In genomic region chr1:33195114-33195513, GRCm38 (mm10) we compare ENCODE assay signal across 26 mouse cellular contexts.
DNase-seq lines count a peak whose midpoint lies in the region; ATAC-seq lines count a peak whose summit lies in the region.
"Had no signal": no experiment of that assay in that cellular context is flagged by ENCODE, and none has a peak within 500 bp of the region (broad histone marks: within the 10 kb centered on the region; RNA-seq: fewer than 3 reads in every experiment).

No protein-coding gene starts in this region.

- H3K9ac ChIP-seq in forebrain, embryonic 13.5 days, result no peak overlapping the region
- H3K9ac ChIP-seq in forebrain, embryonic 11.5 days (ENCODE audit: low read length), result no peak overlapping the region
- H3K9ac ChIP-seq in hindbrain, embryonic 15.5 days, result no peak overlapping the region
- H3K9ac ChIP-seq in hindbrain, embryonic 11.5 days (ENCODE audit: low read depth, low read length), result no peak overlapping the region
- no peak overlapping the region for H3K9ac ChIP-seq in midbrain, embryonic 15.5 days
- no peak overlapping the region for H3K9ac ChIP-seq in midbrain, embryonic 13.5 days (replicated peaks)
- H3K9ac ChIP-seq: intestine, embryonic 15.5 days; limb, embryonic 12.5 days; liver, postnatal 0 days had no signal

- ATAC-seq in forebrain, embryonic 13.5 days, result peak; percentile 63; the same call in 1 of the 2 replicates
- no peak for ATAC-seq in forebrain, embryonic 11.5 days (replicated peaks; ENCODE audit: low FRiP score)
- peak; percentile 72; the same call in 1 of the 2 replicates for ATAC-seq in hindbrain, embryonic 15.5 days (ENCODE audit: low FRiP score, low read depth)
- ATAC-seq in hindbrain, embryonic 11.5 days (ENCODE audit: low FRiP score), result no peak
- ATAC-seq in midbrain, embryonic 15.5 days (replicated peaks), result peak; percentile 62; the same call in 1 of the 2 replicates
- no peak for ATAC-seq in midbrain, embryonic 13.5 days
- ATAC-seq: intestine, embryonic 15.5 days; liver, postnatal 0 days; lung, postnatal 0 days had no signal

- no peak overlapping the region for H3K27ac ChIP-seq in forebrain, embryonic 13.5 days
- H3K27ac ChIP-seq in forebrain, embryonic 11.5 days (ENCODE audit: low read depth, low read length), result no peak overlapping the region
- H3K27ac ChIP-seq in hindbrain, embryonic 15.5 days (replicated peaks), result no peak overlapping the region
- H3K27ac ChIP-seq in hindbrain, embryonic 11.5 days (ENCODE audit: low read depth, low read length), result no peak overlapping the region
- H3K27ac ChIP-seq in midbrain, embryonic 15.5 days, result no peak overlapping the region
- no peak overlapping the region for H3K27ac ChIP-seq in midbrain, embryonic 13.5 days
- H3K27ac ChIP-seq: embryonic facial prominence, embryonic 10.5 days; heart, embryonic 10.5 days; intestine, embryonic 15.5 days; limb, embryonic 12.5 days; macrophage had no signal

- no peak for DNase-seq in forebrain, embryonic 11.5 days (ENCODE audit: low spot score)
- DNase-seq in hindbrain, embryonic 11.5 days (ENCODE audit: low spot score), result no peak
- peak; percentile 62 for DNase-seq in brain, embryonic 18.5 days (ENCODE audit: low read depth, low spot score)
- no peak for DNase-seq in natural killer cell, adult 2 months (ENCODE audit: low spot score in 2 of 2)
- DNase-seq: adrenal gland, postnatal 10 days; cerebellum, adult 11 months; cerebellum, postnatal 10 days; gastrocnemius, postnatal 10 days; heart, postnatal 4 days; kidney, adult 8-10 months; kidney, postnatal 10 days; liver, postnatal 0 days; right cerebral cortex, postnatal 4 days; thymus, postnatal 25 days had no signal

- no peak overlapping the region for H3K4me2 ChIP-seq in forebrain, embryonic 13.5 days
- no peak overlapping the region for H3K4me2 ChIP-seq in forebrain, embryonic 11.5 days (ENCODE audit: low read depth, low read length, severe bottlenecking)
- H3K4me2 ChIP-seq in hindbrain, embryonic 15.5 days, result no peak overlapping the region
- no peak overlapping the region for H3K4me2 ChIP-seq in hindbrain, embryonic 11.5 days (replicated peaks; ENCODE audit: low read depth, low read length)
- H3K4me2 ChIP-seq in midbrain, embryonic 15.5 days, result no peak overlapping the region
- H3K4me2 ChIP-seq in midbrain, embryonic 13.5 days (replicated peaks), result no peak overlapping the region
- H3K4me2 ChIP-seq: intestine, embryonic 15.5 days; limb, embryonic 12.5 days; liver, embryonic 11.5 days had no signal

- no peak overlapping the region for H3K4me3 ChIP-seq in forebrain, embryonic 13.5 days
- H3K4me3 ChIP-seq in forebrain, embryonic 11.5 days (ENCODE audit: low read depth, low read length), result no peak overlapping the region
- H3K4me3 ChIP-seq in hindbrain, embryonic 15.5 days, result no peak overlapping the region
- no peak overlapping the region for H3K4me3 ChIP-seq in hindbrain, embryonic 11.5 days (ENCODE audit: low read depth, low read length)
- no peak overlapping the region for H3K4me3 ChIP-seq in midbrain, embryonic 15.5 days
- H3K4me3 ChIP-seq in midbrain, embryonic 13.5 days (replicated peaks), result no peak overlapping the region
- H3K4me3 ChIP-seq: embryonic facial prominence, embryonic 10.5 days; heart, embryonic 10.5 days; intestine, embryonic 15.5 days; limb, embryonic 12.5 days; myocyte had no signal

- H3K9me3 ChIP-seq in forebrain, embryonic 13.5 days (replicated peaks), result no peaks in the 10 kb centered on the region
- no peaks in the 10 kb centered on the region for H3K9me3 ChIP-seq in forebrain, embryonic 11.5 days (ENCODE audit: control insufficient read depth, low read length)
- H3K9me3 ChIP-seq in hindbrain, embryonic 15.5 days, result no peaks in the 10 kb centered on the region
- no peaks in the 10 kb centered on the region for H3K9me3 ChIP-seq in hindbrain, embryonic 11.5 days (ENCODE audit: control insufficient read depth, low read length)
- H3K9me3 ChIP-seq in midbrain, embryonic 15.5 days, result no peaks in the 10 kb centered on the region
- H3K9me3 ChIP-seq in midbrain, embryonic 13.5 days, result no peaks in the 10 kb centered on the region
- H3K9me3 ChIP-seq: embryonic facial prominence, embryonic 10.5 days; heart, embryonic 10.5 days; intestine, embryonic 15.5 days; limb, embryonic 12.5 days had no signal

- no peaks in the 10 kb centered on the region for H3K27me3 ChIP-seq in forebrain, embryonic 13.5 days
- H3K27me3 ChIP-seq in forebrain, embryonic 11.5 days (ENCODE audit: control insufficient read depth, insufficient read depth, low read length), result no peaks in the 10 kb centered on the region
- no peaks in the 10 kb centered on the region for H3K27me3 ChIP-seq in hindbrain, embryonic 15.5 days
- no peaks in the 10 kb centered on the region for H3K27me3 ChIP-seq in hindbrain, embryonic 11.5 days (ENCODE audit: control insufficient read depth, insufficient read depth, low read length)
- H3K27me3 ChIP-seq in midbrain, embryonic 15.5 days (replicated peaks), result no peaks in the 10 kb centered on the region
- no peaks in the 10 kb centered on the region for H3K27me3 ChIP-seq in midbrain, embryonic 13.5 days
- H3K27me3 ChIP-seq: intestine, embryonic 15.5 days; limb, embryonic 12.5 days had no signal

- WGBS in forebrain, embryonic 13.5 days, result 75% methylated on average over 2 of the region's 2 CpGs
- WGBS in forebrain, embryonic 11.5 days, result 76% methylated on average over 2 of the region's 2 CpGs
- 63% methylated on average over 2 of the region's 2 CpGs for WGBS in hindbrain, embryonic 15.5 days
- 73% methylated on average over 2 of the region's 2 CpGs for WGBS in hindbrain, embryonic 11.5 days
- 65% methylated on average over 2 of the region's 2 CpGs for WGBS in midbrain, embryonic 15.5 days
- 69% methylated on average over 2 of the region's 2 CpGs for WGBS in midbrain, embryonic 13.5 days

- H3K36me3 ChIP-seq in forebrain, embryonic 13.5 days (ENCODE audit: poor library complexity, severe bottlenecking), result no peaks in the 10 kb centered on the region
- H3K36me3 ChIP-seq in forebrain, embryonic 11.5 days (ENCODE audit: control insufficient read depth, insufficient read depth, low read length), result no peaks in the 10 kb centered on the region
- no peaks in the 10 kb centered on the region for H3K36me3 ChIP-seq in hindbrain, embryonic 15.5 days
- no peaks in the 10 kb centered on the region for H3K36me3 ChIP-seq in hindbrain, embryonic 11.5 days (ENCODE audit: control insufficient read depth, insufficient read depth, low read length)
- H3K36me3 ChIP-seq in midbrain, embryonic 15.5 days (replicated peaks), result no peaks in the 10 kb centered on the region
- no peaks in the 10 kb centered on the region for H3K36me3 ChIP-seq in midbrain, embryonic 13.5 days
- H3K36me3 ChIP-seq: embryonic facial prominence, embryonic 10.5 days; heart, embryonic 10.5 days; intestine, embryonic 15.5 days; limb, embryonic 12.5 days had no signal

- H3K4me1 ChIP-seq in forebrain, embryonic 13.5 days, result no peaks in the 10 kb centered on the region
- no peaks in the 10 kb centered on the region for H3K4me1 ChIP-seq in forebrain, embryonic 11.5 days (replicated peaks; ENCODE audit: control insufficient read depth, insufficient read depth, low read length)
- H3K4me1 ChIP-seq in hindbrain, embryonic 15.5 days (replicated peaks), result no peaks in the 10 kb centered on the region
- no peaks in the 10 kb centered on the region for H3K4me1 ChIP-seq in hindbrain, embryonic 11.5 days (replicated peaks; ENCODE audit: control insufficient read depth, insufficient read depth, low read length)
- no peaks in the 10 kb centered on the region for H3K4me1 ChIP-seq in midbrain, embryonic 15.5 days
- H3K4me1 ChIP-seq in midbrain, embryonic 13.5 days (replicated peaks), result no peaks in the 10 kb centered on the region
- H3K4me1 ChIP-seq: embryonic facial prominence, embryonic 10.5 days; heart, embryonic 10.5 days; intestine, embryonic 15.5 days; limb, embryonic 12.5 days had no signal

Comparison
In these comparisons a context has a peak if more than half of its experiments do, and no peak if none do; other contexts are left out.
1. ATAC-seq: peak in forebrain, embryonic 13.5 days (single experiment), hindbrain, embryonic 15.5 days (single experiment) and midbrain, embryonic 15.5 days (single experiment); none in forebrain, embryonic 11.5 days (single experiment), hindbrain, embryonic 11.5 days (single experiment) and midbrain, embryonic 13.5 days (single experiment).